Mouse (Mus musculus) midbrain, postnatal 0 days (tissue): Measurements from ENCODE around the gene Hist1h1c. TPM values are rescaled to one million over a fixed set of nuclear protein-coding genes. Genes with fewer than 3 reads are reported as not detected.
A peak's percentile ranks its signal among the peaks of the same experiment; 100 is the strongest.
"Not testable (repeated sequence)": the region's sequence is repeated elsewhere in the genome, so short reads cannot be mapped to it uniquely, and the experiment has no call there.

Experiments
- ATAC-seq: fragments of 200-750 bp; cut with Nextera tagmentation; 2 replicates; pipeline ENCODE4 v1.8.0; 2017; ENCODE audit warnings: moderate number of reproducible peaks, mild to moderate bottlenecking, moderate TSS enrichment, moderate library complexity; ENCODE audit not compliant: low FRiP score
- DNase-seq: peaks from one replicate; pipeline ENCODE4 v3.0.0-alpha.2; 2015; ENCODE audit warnings: low spot score
- H3K27ac ChIP-seq: fragments of 300-500 bp; sonication (generic); 2 replicates; pipeline ENCODE4 v1.5.1; 2014; ENCODE audit warnings: low read depth, mild to moderate bottlenecking, low read length, mixed read lengths
- H3K27me3 ChIP-seq: fragments of 300-500 bp; sonication (generic); 2 replicates; pipeline ENCODE4 v1.6.1; 2014; ENCODE audit warnings: low read length, control low read depth, mixed read lengths; ENCODE audit not compliant: insufficient read depth
- H3K36me3 ChIP-seq: fragments of 300-500 bp; sonication (generic); 2 replicates; pipeline ENCODE4 v1.6.1; 2014; ENCODE audit warnings: low read length, control low read depth, mixed read lengths; ENCODE audit not compliant: insufficient read depth
- H3K4me1 ChIP-seq: fragments of 300-500 bp; sonication (generic); 2 replicates; pipeline ENCODE4 v1.6.1; 2014; ENCODE audit warnings: mild to moderate bottlenecking, control low read depth, antibody characterized with exemption, low read length, mixed read lengths; ENCODE audit not compliant: insufficient read depth
- H3K4me2 ChIP-seq: fragments of 300-500 bp; sonication (generic); 2 replicates; pipeline ENCODE4 v1.6.1; 2014; ENCODE audit warnings: low read depth, mild to moderate bottlenecking, low read length, mixed read lengths; ENCODE audit not compliant: poor library complexity, severe bottlenecking
- H3K4me3 ChIP-seq: fragments of 300-500 bp; sonication (generic); 2 replicates; pipeline ENCODE4 v1.5.1; 2014; ENCODE audit warnings: low read depth, mild to moderate bottlenecking, low read length, moderate library complexity
- H3K9ac ChIP-seq: fragments of 300-500 bp; sonication (generic); replicated peaks from 2 replicates; pipeline ENCODE4 v1.6.1; 2014; ENCODE audit warnings: mild to moderate bottlenecking, low read length, moderate library complexity, mixed read lengths; ENCODE audit not compliant: poor library complexity, severe bottlenecking
- H3K9me3 ChIP-seq: fragments of 300-500 bp; sonication (generic); 2 replicates; pipeline ENCODE4 v1.6.1; 2016; ENCODE audit warnings: low read length, control low read depth
- CTCF ChIP-seq: IDR thresholded peaks from 2 replicates; pipeline ENCODE4 v1.5.1; 2016; ENCODE audit warnings: antibody characterized with exemption, mild to moderate bottlenecking
- WGBS: fragments of 180-500 bp; shearing (Covaris S2); extraction: QIAGEN DNeasy Blood & Tissue Kit; methylation state at CpG from one replicate; pipeline ENCODE4 v1.1.7; 2014; 5-methylcytosine and 5-hydroxymethylcytosine counted together
- polyA plus RNA-seq: library from polyadenylated mRNA; unstranded; fragments of >200 nt; fragmentation: Nextera tagmentation; extraction: Ambion mirVana; gene quantifications from 2 replicates; pipeline ENCODE4 v1.2.1, GENCODE M21; 2015
- total RNA-seq: library from RNA; depleted of rRNA; stranded (reverse); fragments of >200 nt; gene quantifications from 2 replicates; pipeline ENCODE4 v1.2.3, GENCODE M21; 2014

Gene Hist1h1c
- total and polyA plus RNA-seq, 2 experiments from 2014 or later, result 26.1 to 243 TPM

GRCm38 (mm10) chr13:23709714-23710373 lies 28.8 kb upstream of the Hist1h1c start:
- peak; percentile 5 for DNase-seq
- WGBS, result 26% methylated on average over 14 of the region's 15 CpGs
- H3K36me3 ChIP-seq, result no peaks in the 10 kb centered on the region

GRCm38 (mm10) chr13:23710374-23711089 lies 28.1 kb upstream of the Hist1h1c start, which contains the start of gene Hfe:
Hfe (minus strand) TSS chr13:23710854.
- 4% methylated on average over 17 of the region's 17 CpGs for WGBS
- Histone ChIP-seq H3K4me2 (peak within 1 kb of the TSS; percentile 55), H3K27me3 (no peaks in the 10 kb centered on the region), H3K36me3 (no peaks in the 10 kb centered on the region), H3K27ac (0 out of 2 replicates have a peak within 1 kb of the TSS, but pooled peaks have one; percentile 18), H3K4me1 (no peaks in the 10 kb centered on the region), H3K9me3 (no peaks in the 10 kb centered on the region), H3K4me3 (peak within 1 kb of the TSS; percentile 36), H3K9ac (peak within 1 kb of the TSS; percentile 50)
- no peak for TF ChIP-seq CTCF
- peak; percentile 15 for DNase-seq
- ATAC-seq, result 0 out of 2 replicates have a peak, but pooled peaks have one; percentile 44

More at GRCm38 (mm10) chr13:23709714-23710373, 28.8 kb upstream of the Hist1h1c start:
- Histone ChIP-seq H3K27me3 (no peaks in the 10 kb centered on the region), H3K27ac (no peak overlapping the region), H3K4me1 (no peaks in the 10 kb centered on the region), H3K4me2 (peak overlapping the region; percentile 55), H3K9ac (peak overlapping the region; percentile 50), H3K9me3 (no peaks in the 10 kb centered on the region), H3K4me3 (peak overlapping the region; percentile 36)
- ATAC-seq, result no peak
- TF ChIP-seq CTCF, result no peak

- ATAC-seq, result no peak
- DNase-seq, result no peak
These were observed 22.2 kb upstream of the Hist1h1c start for GRCm38 (mm10) chr13:23716261-23717042.

GRCm38 (mm10) chr13:23717176-23717575 lies 21.4 kb upstream of the Hist1h1c start:
- WGBS, result 62% methylated on average over 11 of the region's 11 CpGs
- Histone ChIP-seq H3K4me1 (no peaks in the 10 kb centered on the region), H3K27me3 (no peaks in the 10 kb centered on the region)

More at GRCm38 (mm10) chr13:23716261-23717042, 22.2 kb upstream of the Hist1h1c start:
- Histone ChIP-seq H3K4me1 (no peaks in the 10 kb centered on the region), H3K27me3 (no peaks in the 10 kb centered on the region), H3K4me3 (no peak overlapping the region), H3K9me3 (no peaks in the 10 kb centered on the region), H3K36me3 (no peaks in the 10 kb centered on the region), H3K4me2 (no peak overlapping the region), H3K27ac (no peak overlapping the region), H3K9ac (no peak overlapping the region)
- WGBS, result 91% methylated on average over 5 of the region's 5 CpGs
- TF ChIP-seq CTCF, result no peak

GRCm38 (mm10) chr13:23717593-23718245 lies 20.9 kb upstream of the Hist1h1c start:
- H3K9ac ChIP-seq, DNase-seq, H3K27ac ChIP-seq, ATAC-seq, H3K4me2 ChIP-seq, H3K36me3 ChIP-seq, H3K27me3 ChIP-seq, H3K9me3 ChIP-seq, H3K4me3 ChIP-seq, H3K4me1 ChIP-seq: not testable (repeated sequence)
- WGBS, result 14% methylated on average over 2 of the region's 2 CpGs

More at GRCm38 (mm10) chr13:23717176-23717575, 21.4 kb upstream of the Hist1h1c start:
- DNase-seq (no peak), ATAC-seq (no peak)
- Histone ChIP-seq H3K4me2 (no peak overlapping the region), H3K27ac (no peak overlapping the region), H3K9me3 (no peaks in the 10 kb centered on the region), H3K36me3 (no peaks in the 10 kb centered on the region), H3K9ac (no peak overlapping the region), H3K4me3 (no peak overlapping the region)
- TF ChIP-seq CTCF, result no peak
